Mouse (Mus musculus) ES-Bruce4 (cell line): ENCODE measurements around the gene Fcrl6. TPM values are rescaled to one million over a fixed set of nuclear protein-coding genes. Genes with fewer than 3 reads are reported as not detected.

Source experiments
- H3K27ac ChIP-seq: 2 replicates; pipeline ENCODE4 v1.5.1; 2012; ENCODE audit warnings: low read length, inconsistent platforms; ENCODE audit not compliant: insufficient read depth
- H3K27me3 ChIP-seq: 2 replicates; pipeline ENCODE4 v1.6.1; 2012; ENCODE audit warnings: mild to moderate bottlenecking, low read length, inconsistent platforms; ENCODE audit not compliant: control insufficient read depth, poor library complexity, insufficient read depth, severe bottlenecking
- H3K36me3 ChIP-seq: 2 replicates; pipeline ENCODE4 v1.6.1; 2012; ENCODE audit warnings: inconsistent platforms, mild to moderate bottlenecking, low read length, moderate library complexity; ENCODE audit not compliant: control insufficient read depth, poor library complexity, insufficient read depth, severe bottlenecking
- H3K4me1 ChIP-seq: one replicate; pipeline ENCODE4 v1.8.1; 2011; ENCODE audit warnings: low read length; ENCODE audit not compliant: control insufficient read depth, insufficient read depth
- H3K4me3 ChIP-seq: 2 replicates; pipeline ENCODE4 v1.5.1; 2011; ENCODE audit warnings: low read depth, mild to moderate bottlenecking, low read length
- H3K9ac ChIP-seq: 2 replicates; pipeline ENCODE4 v1.6.1; 2012; ENCODE audit warnings: low read depth, mild to moderate bottlenecking, inconsistent platforms; ENCODE audit not compliant: poor library complexity, severe bottlenecking
- H3K9me3 ChIP-seq: replicated peaks from 2 replicates; pipeline ENCODE4 v1.6.1; 2012; ENCODE audit warnings: mild to moderate bottlenecking, low read length, inconsistent platforms; ENCODE audit not compliant: control insufficient read depth, poor library complexity, insufficient read depth, severe bottlenecking
- CTCF ChIP-seq: IDR thresholded peaks from one replicate; pipeline ENCODE4 v1.8.1; 2011; ENCODE audit warnings: low read depth, low read length
- EP300 ChIP-seq: IDR thresholded peaks from 2 replicates; pipeline ENCODE4 v1.6.1; 2011; ENCODE audit warnings: low read depth, low read length; ENCODE audit not compliant: insufficient read depth
- POLR2A ChIP-seq: IDR thresholded peaks from one replicate; pipeline ENCODE4 v1.8.1; 2011; ENCODE audit warnings: low read length; ENCODE audit not compliant: insufficient read depth
- polyA plus RNA-seq: library from polyadenylated mRNA; stranded (reverse); fragments of >200 nt; gene quantifications from 2 replicates; pipeline ENCODE4 v1.2.4, GENCODE M21; 2011; ENCODE audit warnings: low read depth; ENCODE audit not compliant: missing spikeins, insufficient read depth, insufficient read length

Fcrl6 gene
- polyA plus RNA-seq, 1 experiment: not detected

GRCm38 (mm10) chr1:172617365-172618076 is 15.2 kb upstream of the Fcrl6 start:
- no peaks in the 10 kb centered on the region for H3K36me3 ChIP-seq
- no peak overlapping the region for H3K9ac ChIP-seq
- H3K9me3 ChIP-seq: no peaks in the 10 kb centered on the region
- H3K27ac ChIP-seq: no peak overlapping the region
- H3K4me3 ChIP-seq: no peak overlapping the region
- no peaks in the 10 kb centered on the region for H3K4me1 ChIP-seq
- H3K27me3 ChIP-seq: no peaks in the 10 kb centered on the region
- no peak for TF ChIP-seq CTCF
- TF ChIP-seq EP300: no peak
- no peak for TF ChIP-seq POLR2A

- no peaks in the 10 kb centered on the region for H3K36me3 ChIP-seq
Observed at GRCm38 (mm10) chr1:172616537-172617300, 14.4 kb upstream of the Fcrl6 start.

GRCm38 (mm10) chr1:172615412-172615811 is 13.1 kb upstream of the Fcrl6 start:
- Histone ChIP-seq H3K4me3 (no peak overlapping the region), H3K36me3 (no peaks in the 10 kb centered on the region), H3K4me1 (no peaks in the 10 kb centered on the region), H3K27ac (no peak overlapping the region), H3K27me3 (no peaks in the 10 kb centered on the region), H3K9ac (no peak overlapping the region), H3K9me3 (no peaks in the 10 kb centered on the region)
- TF ChIP-seq EP300: no peak
- no peak for TF ChIP-seq POLR2A
- no peak for TF ChIP-seq CTCF

More at GRCm38 (mm10) chr1:172616537-172617300, 14.4 kb upstream of the Fcrl6 start:
- no peak overlapping the region for H3K9ac ChIP-seq
- no peaks in the 10 kb centered on the region for H3K27me3 ChIP-seq
- no peak overlapping the region for H3K4me3 ChIP-seq
- H3K9me3 ChIP-seq: no peaks in the 10 kb centered on the region
- no peaks in the 10 kb centered on the region for H3K4me1 ChIP-seq
- H3K27ac ChIP-seq: no peak overlapping the region
- TF ChIP-seq CTCF (no peak), POLR2A (no peak), EP300 (no peak)

- no peaks in the 10 kb centered on the region for H3K27me3 ChIP-seq
- TF ChIP-seq EP300 (no peak), POLR2A (no peak), CTCF (no peak)
- H3K4me1 ChIP-seq: no peaks in the 10 kb centered on the region
- no peak overlapping the region for H3K27ac ChIP-seq
- no peak overlapping the region for H3K4me3 ChIP-seq
- no peaks in the 10 kb centered on the region for H3K9me3 ChIP-seq
- H3K9ac ChIP-seq: no peak overlapping the region
- H3K36me3 ChIP-seq: no peaks in the 10 kb centered on the region
Observed at GRCm38 (mm10) chr1:172614654-172615053, 12.3 kb upstream of the Fcrl6 start.

- Histone ChIP-seq H3K27ac (no peak overlapping the region), H3K27me3 (no peaks in the 10 kb centered on the region), H3K9me3 (no peaks in the 10 kb centered on the region), H3K9ac (no peak overlapping the region), H3K4me3 (no peak overlapping the region), H3K4me1 (no peaks in the 10 kb centered on the region), H3K36me3 (no peaks in the 10 kb centered on the region)
- no peak for TF ChIP-seq POLR2A
- no peak for TF ChIP-seq EP300
- no peak for TF ChIP-seq CTCF
Observed at GRCm38 (mm10) chr1:172612745-172613144, 10.4 kb upstream of the Fcrl6 start.

- Histone ChIP-seq H3K9me3 (no peaks in the 10 kb centered on the region), H3K4me3 (no peak overlapping the region), H3K36me3 (no peaks in the 10 kb centered on the region), H3K27ac (no peak overlapping the region), H3K27me3 (no peaks in the 10 kb centered on the region), H3K9ac (no peak overlapping the region), H3K4me1 (no peaks in the 10 kb centered on the region)
- no peak for TF ChIP-seq POLR2A
- TF ChIP-seq EP300: no peak
- TF ChIP-seq CTCF: no peak
Observed at GRCm38 (mm10) chr1:172611304-172611703, 9.0 kb upstream of the Fcrl6 start.
